Mouse (Mus musculus) skeletal muscle tissue, adult 2 months (tissue): Measurements from ENCODE around the gene Gm47969.

Source experiments
- DNase-seq: peaks from one replicate; pipeline ENCODE4 v3.0.0-alpha.2; 2012; ENCODE audit warnings: low read depth, low spot score

Gene Gm47969

GRCm38 (mm10) chr1:83075526-83076189, 30.9 kb downstream of the Gm47969 start:
- DNase-seq = no peak

- DNase-seq = no peak
Observed at GRCm38 (mm10) chr1:83076190-83076917, 31.6 kb downstream of the Gm47969 start.

- DNase-seq = no peak
Observed at GRCm38 (mm10) chr1:83077016-83077415, 32.3 kb downstream of the Gm47969 start.

- DNase-seq = no peak
Observed at GRCm38 (mm10) chr1:83084790-83085189, 40.1 kb downstream of the Gm47969 start.

- DNase-seq = peak; percentile 8
Observed at GRCm38 (mm10) chr1:83091268-83091667, 46.5 kb downstream of the Gm47969 start.
